Mouse (Mus musculus): ENCODE data around the gene Bms1. TPM values are rescaled to one million over a fixed set of nuclear protein-coding genes. Genes with fewer than 3 reads are reported as not detected.

The Bms1 gene
- 18.8 and 21.9 TPM in 2 replicates for polyA plus RNA-seq (2012; rRNA removed)

DNA sequence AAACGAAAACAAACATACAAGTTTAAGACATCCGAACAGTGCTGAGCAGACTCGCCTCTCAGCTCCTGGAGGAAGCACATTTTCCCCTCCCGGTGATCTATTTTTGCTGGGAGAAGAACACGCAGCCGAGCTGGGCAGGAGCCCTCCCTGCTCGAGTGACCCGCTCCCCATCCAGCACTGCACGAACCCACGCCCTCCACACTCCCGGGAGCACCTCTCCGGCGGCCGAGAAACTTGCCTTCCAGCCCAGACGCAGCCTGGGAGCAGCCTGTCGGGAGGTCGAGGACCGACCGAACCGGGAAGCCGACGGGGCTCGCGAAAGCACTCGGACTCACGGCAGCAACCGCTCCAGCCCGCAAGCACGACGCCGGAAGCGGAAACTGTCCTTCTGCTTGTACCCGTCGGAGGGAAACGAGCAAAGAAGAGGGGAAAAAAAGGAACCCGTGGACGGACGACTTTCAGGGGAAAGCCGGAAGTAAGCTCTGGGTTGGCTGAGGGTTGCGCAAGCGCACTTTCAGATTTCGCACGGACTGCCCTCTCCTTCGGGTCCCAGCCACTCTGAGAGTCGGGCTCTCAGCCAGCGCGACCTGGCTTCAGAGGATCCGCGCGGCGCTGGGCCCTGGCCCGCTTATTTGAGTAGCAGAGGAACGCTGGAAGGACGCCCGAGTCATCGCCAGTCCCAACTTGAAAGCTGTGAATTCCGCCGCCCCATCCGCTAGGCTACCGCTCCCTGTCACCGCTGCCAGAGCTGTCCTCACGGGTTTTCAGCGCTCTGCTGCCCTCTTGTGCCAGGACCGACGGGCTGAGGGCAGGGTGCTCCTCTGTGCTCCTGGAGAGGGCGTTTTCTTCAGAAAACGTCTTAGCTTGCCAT, at the start of gene Bms1:
Gene Bms1, minus strand, starts transcription at position 425 of the 871 bp plus-strand sequence.
- no peaks in the 10 kb centered on the region for H3K4me1 ChIP-seq (ENCODE audit: control insufficient read depth, insufficient read depth, low read length)
- H3K4me3 ChIP-seq (ENCODE audit: insufficient read depth, low read length) = peak within 1 kb of the TSS; percentile 74
- peak within 1 kb of the TSS; percentile 90 for H3K27ac ChIP-seq (ENCODE audit: insufficient read depth, low read length)
- TF ChIP-seq POLR2A (IDR thresholded peaks at IDR 0.05; ENCODE audit: extremely low read depth, insufficient read depth, low read length) = peak; percentile 85
- peak; percentile 70 for TF ChIP-seq CTCF (IDR thresholded peaks at IDR 0.05; ENCODE audit: extremely low read depth, insufficient read depth, low read length)

GRCm38 (mm10) chr6:118462069-118462705, 42.9 kb upstream of the Bms1 start:
- H3K27ac ChIP-seq (ENCODE audit: insufficient read depth, low read length) = no peak overlapping the region
- TF ChIP-seq POLR2A (IDR thresholded peaks at IDR 0.05; ENCODE audit: extremely low read depth, insufficient read depth, low read length) = no peak
- TF ChIP-seq CTCF (IDR thresholded peaks at IDR 0.05; ENCODE audit: extremely low read depth, insufficient read depth, low read length) = no peak
- H3K4me3 ChIP-seq (ENCODE audit: insufficient read depth, low read length) = no peak overlapping the region
- H3K4me1 ChIP-seq (ENCODE audit: control insufficient read depth, insufficient read depth, low read length) = no peaks in the 10 kb centered on the region

GRCm38 (mm10) chr6:118457726-118458125, 38.5 kb upstream of the Bms1 start:
- TF ChIP-seq POLR2A (IDR thresholded peaks at IDR 0.05; ENCODE audit: extremely low read depth, insufficient read depth, low read length) = no peak
- TF ChIP-seq CTCF (IDR thresholded peaks at IDR 0.05; ENCODE audit: extremely low read depth, insufficient read depth, low read length) = no peak
- Histone ChIP-seq H3K4me3 (ENCODE audit: insufficient read depth, low read length) (no peak overlapping the region), H3K27ac (ENCODE audit: insufficient read depth, low read length) (no peak overlapping the region), H3K4me1 (ENCODE audit: control insufficient read depth, insufficient read depth, low read length) (peaks cover 7% of the 10 kb centered on the region; the same call in 1 of the 2 replicates)

- H3K4me1 ChIP-seq (ENCODE audit: control insufficient read depth, insufficient read depth, low read length) = peaks cover 7% of the 10 kb centered on the region; the same call in 1 of the 2 replicates
- peak within 1 kb of the TSS; percentile 91 for H3K27ac ChIP-seq (ENCODE audit: insufficient read depth, low read length)
- peak within 1 kb of the TSS; percentile 70 for H3K4me3 ChIP-seq (ENCODE audit: insufficient read depth, low read length)
- no peak for TF ChIP-seq CTCF (IDR thresholded peaks at IDR 0.05; ENCODE audit: extremely low read depth, insufficient read depth, low read length)
- peak; percentile 88 for TF ChIP-seq POLR2A (IDR thresholded peaks at IDR 0.05; ENCODE audit: extremely low read depth, insufficient read depth, low read length)
Measured at GRCm38 (mm10) chr6:118455042-118455631, 35.9 kb upstream of the Bms1 start, which contains the start of gene Zfp248. Gene Zfp248 (minus strand): TSS chr6:118455528.

GRCm38 (mm10) chr6:118454452-118454851, 35.2 kb upstream of the Bms1 start:
- H3K4me3 ChIP-seq (ENCODE audit: insufficient read depth, low read length) = peak overlapping the region; percentile 70
- no peak overlapping the region for H3K27ac ChIP-seq (ENCODE audit: insufficient read depth, low read length)
- H3K4me1 ChIP-seq (ENCODE audit: control insufficient read depth, insufficient read depth, low read length) = peaks cover 7% of the 10 kb centered on the region; the same call in 1 of the 2 replicates
- TF ChIP-seq CTCF (IDR thresholded peaks at IDR 0.05; ENCODE audit: extremely low read depth, insufficient read depth, low read length) (no peak), POLR2A (IDR thresholded peaks at IDR 0.05; ENCODE audit: extremely low read depth, insufficient read depth, low read length) (no peak)

DNA sequence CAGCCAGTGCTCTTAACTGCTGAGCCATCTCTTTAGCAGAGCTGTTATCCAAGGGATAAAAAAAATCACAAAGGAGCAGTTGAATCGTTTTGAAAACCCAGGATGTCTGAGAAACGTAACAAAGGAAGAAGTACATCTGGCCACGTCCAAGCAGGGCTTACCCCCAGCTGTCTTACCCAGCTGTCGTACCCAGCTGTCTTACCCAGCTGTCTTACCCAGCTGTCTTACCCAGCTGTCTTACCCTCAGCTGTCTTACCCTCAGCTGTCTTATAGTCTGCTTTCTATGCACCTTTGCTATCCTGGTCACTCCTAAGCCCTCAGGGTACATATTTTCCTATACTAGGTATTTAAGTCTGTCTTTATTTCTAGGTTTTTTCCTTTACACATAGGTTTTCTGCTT, 12.2 kb upstream of the Bms1 start:
- no peak overlapping the region for H3K27ac ChIP-seq (ENCODE audit: insufficient read depth, low read length)
- H3K4me1 ChIP-seq (ENCODE audit: control insufficient read depth, insufficient read depth, low read length) = no peaks in the 10 kb centered on the region
- TF ChIP-seq CTCF (IDR thresholded peaks at IDR 0.05; ENCODE audit: extremely low read depth, insufficient read depth, low read length) (no peak), POLR2A (IDR thresholded peaks at IDR 0.05; ENCODE audit: extremely low read depth, insufficient read depth, low read length) (no peak)
- no peak overlapping the region for H3K4me3 ChIP-seq (ENCODE audit: insufficient read depth, low read length)

- Histone ChIP-seq H3K4me3 (ENCODE audit: insufficient read depth, low read length) (no peak overlapping the region), H3K27ac (ENCODE audit: insufficient read depth, low read length) (no peak overlapping the region), H3K4me1 (ENCODE audit: control insufficient read depth, insufficient read depth, low read length) (no peaks in the 10 kb centered on the region)
- TF ChIP-seq CTCF (IDR thresholded peaks at IDR 0.05; ENCODE audit: extremely low read depth, insufficient read depth, low read length) = no peak
- no peak for TF ChIP-seq POLR2A (IDR thresholded peaks at IDR 0.05; ENCODE audit: extremely low read depth, insufficient read depth, low read length)
Measured at GRCm38 (mm10) chr6:118426666-118427065, 7.4 kb upstream of the Bms1 start.

DNA sequence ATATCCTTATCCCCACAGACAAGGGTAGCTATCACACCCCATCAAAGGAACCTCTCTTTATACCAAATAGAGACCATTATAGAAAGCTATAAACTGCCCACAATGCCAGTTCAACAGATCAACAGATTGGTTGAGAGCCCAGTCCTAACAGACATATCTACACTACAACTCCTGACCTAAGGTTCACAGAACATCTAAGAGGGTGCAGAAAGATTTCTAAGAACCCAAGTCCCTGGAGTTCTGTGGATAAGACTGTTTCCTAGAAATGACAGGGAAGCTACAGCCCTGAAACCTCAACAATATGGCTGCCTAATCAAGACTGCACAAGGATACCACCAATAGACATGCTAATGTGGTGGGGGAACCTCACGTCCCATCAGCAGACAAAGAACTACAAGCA, 8.8 kb downstream of the Bms1 start:
- H3K4me3 ChIP-seq (ENCODE audit: insufficient read depth, low read length) = no peak overlapping the region
- no peaks in the 10 kb centered on the region for H3K4me1 ChIP-seq (ENCODE audit: control insufficient read depth, insufficient read depth, low read length)
- TF ChIP-seq POLR2A (IDR thresholded peaks at IDR 0.05; ENCODE audit: extremely low read depth, insufficient read depth, low read length) (no peak), CTCF (IDR thresholded peaks at IDR 0.05; ENCODE audit: extremely low read depth, insufficient read depth, low read length) (no peak)
- no peak overlapping the region for H3K27ac ChIP-seq (ENCODE audit: insufficient read depth, low read length)

- Histone ChIP-seq H3K4me3 (ENCODE audit: insufficient read depth, low read length) (no peak overlapping the region), H3K4me1 (ENCODE audit: control insufficient read depth, insufficient read depth, low read length) (no peaks in the 10 kb centered on the region), H3K27ac (ENCODE audit: insufficient read depth, low read length) (no peak overlapping the region)
- TF ChIP-seq POLR2A (IDR thresholded peaks at IDR 0.05; ENCODE audit: extremely low read depth, insufficient read depth, low read length) (no peak), CTCF (IDR thresholded peaks at IDR 0.05; ENCODE audit: extremely low read depth, insufficient read depth, low read length) (no peak)
Measured at GRCm38 (mm10) chr6:118408510-118408909, 10.8 kb downstream of the Bms1 start.

Measured in cortical plate, adult 2 months (tissue).